Mouse (Mus musculus) midbrain, postnatal 0 days (tissue): ENCODE results near the gene Golim4. TPM values are rescaled to one million over a fixed set of nuclear protein-coding genes. Genes with fewer than 3 reads are reported as not detected.

Experiments used
- ATAC-seq: fragments of 200-750 bp; cut with Nextera tagmentation; 2 replicates; pipeline ENCODE4 v1.8.0; 2017; ENCODE audit warnings: moderate number of reproducible peaks, mild to moderate bottlenecking, moderate TSS enrichment, moderate library complexity; ENCODE audit not compliant: low FRiP score
- DNase-seq: peaks from one replicate; pipeline ENCODE4 v3.0.0-alpha.2; 2015; ENCODE audit warnings: low spot score
- H3K27ac ChIP-seq: fragments of 300-500 bp; sonication (generic); 2 replicates; pipeline ENCODE4 v1.5.1; 2014; ENCODE audit warnings: low read depth, mild to moderate bottlenecking, low read length, mixed read lengths
- H3K27me3 ChIP-seq: fragments of 300-500 bp; sonication (generic); 2 replicates; pipeline ENCODE4 v1.6.1; 2014; ENCODE audit warnings: low read length, control low read depth, mixed read lengths; ENCODE audit not compliant: insufficient read depth
- H3K36me3 ChIP-seq: fragments of 300-500 bp; sonication (generic); 2 replicates; pipeline ENCODE4 v1.6.1; 2014; ENCODE audit warnings: low read length, control low read depth, mixed read lengths; ENCODE audit not compliant: insufficient read depth
- H3K4me1 ChIP-seq: fragments of 300-500 bp; sonication (generic); 2 replicates; pipeline ENCODE4 v1.6.1; 2014; ENCODE audit warnings: mild to moderate bottlenecking, control low read depth, antibody characterized with exemption, low read length, mixed read lengths; ENCODE audit not compliant: insufficient read depth
- H3K4me2 ChIP-seq: fragments of 300-500 bp; sonication (generic); 2 replicates; pipeline ENCODE4 v1.6.1; 2014; ENCODE audit warnings: low read depth, mild to moderate bottlenecking, low read length, mixed read lengths; ENCODE audit not compliant: poor library complexity, severe bottlenecking
- H3K4me3 ChIP-seq: fragments of 300-500 bp; sonication (generic); 2 replicates; pipeline ENCODE4 v1.5.1; 2014; ENCODE audit warnings: low read depth, mild to moderate bottlenecking, low read length, moderate library complexity
- H3K9ac ChIP-seq: fragments of 300-500 bp; sonication (generic); replicated peaks from 2 replicates; pipeline ENCODE4 v1.6.1; 2014; ENCODE audit warnings: mild to moderate bottlenecking, low read length, moderate library complexity, mixed read lengths; ENCODE audit not compliant: poor library complexity, severe bottlenecking
- H3K9me3 ChIP-seq: fragments of 300-500 bp; sonication (generic); 2 replicates; pipeline ENCODE4 v1.6.1; 2016; ENCODE audit warnings: low read length, control low read depth
- CTCF ChIP-seq: IDR thresholded peaks from 2 replicates; pipeline ENCODE4 v1.5.1; 2016; ENCODE audit warnings: antibody characterized with exemption, mild to moderate bottlenecking
- WGBS: fragments of 180-500 bp; shearing (Covaris S2); extraction: QIAGEN DNeasy Blood & Tissue Kit; methylation state at CpG from one replicate; pipeline ENCODE4 v1.1.7; 2014; 5-methylcytosine and 5-hydroxymethylcytosine counted together
- polyA plus RNA-seq: library from polyadenylated mRNA; unstranded; fragments of >200 nt; fragmentation: Nextera tagmentation; extraction: Ambion mirVana; gene quantifications from 2 replicates; pipeline ENCODE4 v1.2.1, GENCODE M21; 2015
- total RNA-seq: library from RNA; depleted of rRNA; stranded (reverse); fragments of >200 nt; gene quantifications from 2 replicates; pipeline ENCODE4 v1.2.3, GENCODE M21; 2014; rRNA removed

Gene Golim4
- total and polyA plus RNA-seq, 2 experiments from 2014 or later = 15.4 to 21.7 TPM

DNA sequence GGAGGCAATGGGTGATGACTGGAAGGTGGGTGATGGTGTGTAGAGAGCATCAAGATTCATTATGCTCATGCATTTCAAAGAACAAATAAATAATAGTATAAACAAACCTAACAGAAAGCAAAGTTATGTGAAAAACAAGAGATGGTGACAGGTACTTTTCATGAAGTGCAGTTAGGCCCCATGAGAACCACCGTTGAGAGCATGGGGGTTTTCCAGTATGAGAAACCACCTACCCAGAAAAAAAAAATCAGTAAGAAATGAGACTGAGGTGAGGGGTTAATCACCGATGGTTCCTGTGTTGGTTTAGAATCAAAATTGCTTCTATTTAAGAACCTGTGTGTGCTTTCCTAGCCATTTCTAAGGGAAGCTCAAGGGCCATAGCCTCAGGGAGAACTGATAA lies 121.9 kb downstream of the Golim4 start:
- H3K4me3 ChIP-seq = no peak overlapping the region
- no peak overlapping the region for H3K27ac ChIP-seq
- DNase-seq (no peak), ATAC-seq (no peak)
- no peak overlapping the region for H3K4me2 ChIP-seq
- WGBS = 94% methylated on average over 2 of the region's 2 CpGs
- no peaks in the 10 kb centered on the region for H3K9me3 ChIP-seq
- no peak overlapping the region for H3K9ac ChIP-seq
- no peak for TF ChIP-seq CTCF
- H3K36me3 ChIP-seq = no peaks in the 10 kb centered on the region
- H3K27me3 ChIP-seq = no peaks in the 10 kb centered on the region
- no peaks in the 10 kb centered on the region for H3K4me1 ChIP-seq

Other genes with a start within 250 kb of the Golim4 start
- not detected in 2 replicates for gene Gm29133, start 208.8 kb downstream of the Golim4 start, total RNA-seq
- gene Gm29133, start 208.8 kb downstream of the Golim4 start, polyA plus RNA-seq = not detected in 2 replicates
- gene Fstl5, start 117.3 kb upstream of the Golim4 start, total RNA-seq = 60.9 and 71.7 TPM in 2 replicates
- gene Fstl5, start 117.3 kb upstream of the Golim4 start, polyA plus RNA-seq = 46.2 and 47.9 TPM in 2 replicates